9 mouse cellular contexts compared by ENCODE assay signal in genomic region chr6:6879371-6880325, GRCm38 (mm10). TPM values are rescaled to one million over a fixed set of nuclear protein-coding genes. Genes with fewer than 3 reads are reported as not detected.
DNase-seq lines count a peak whose midpoint lies in the region; ATAC-seq lines count a peak whose summit lies in the region.
"Had no signal": no experiment of that assay in that cellular context is flagged by ENCODE, and none has a peak within 500 bp of the region (broad histone marks: within the 10 kb centered on the region; RNA-seq: fewer than 3 reads in every experiment).

No protein-coding gene starts in this region.

- DNase-seq in intestine, embryonic 14.5 days (ENCODE audit: low spot score) = peak; percentile 76
- DNase-seq in ZHBTc4 (ENCODE audit: low read depth, low spot score) = peak; percentile 49
- peak; percentile 26 for DNase-seq in mesoderm, embryonic 11.5 days (ENCODE audit: low read depth, low spot score)
- DNase-seq in lung, adult 18-20 months = no peak
- no peak for DNase-seq in spleen, adult 18-20 months
- no peak for DNase-seq in spleen, postnatal 4 days (ENCODE audit: low spot score in 2 of 2)

- no peak overlapping the region for H3K9ac ChIP-seq in intestine, embryonic 14.5 days (ENCODE audit: low read length)
- H3K9ac ChIP-seq in intestine, embryonic 16.5 days (ENCODE audit: low read depth, low read length) = no peak overlapping the region
- H3K9ac ChIP-seq in embryonic facial prominence, embryonic 15.5 days = peak overlapping the region; percentile 56; the same call in 1 of the 2 replicates

- H3K4me1 ChIP-seq in intestine, embryonic 14.5 days (replicated peaks; ENCODE audit: control insufficient read depth, insufficient read depth, low read length) = peaks cover 7% of the 10 kb centered on the region
- peaks cover 7% of the 10 kb centered on the region for H3K4me1 ChIP-seq in intestine, embryonic 16.5 days (ENCODE audit: control insufficient read depth, insufficient read depth, low read length)
- peaks cover 40% of the 10 kb centered on the region for H3K4me1 ChIP-seq in embryonic facial prominence, embryonic 15.5 days

- 0 out of 2 replicates have a peak overlapping the region, but pooled peaks have one; percentile 4 for H3K4me3 ChIP-seq in intestine, embryonic 14.5 days (ENCODE audit: low read depth, low read length)
- H3K4me3 ChIP-seq in intestine, embryonic 16.5 days (ENCODE audit: low read length) = no peak overlapping the region
- H3K4me3 ChIP-seq in embryonic facial prominence, embryonic 15.5 days (replicated peaks) = peak overlapping the region; percentile 57

- H3K9me3 ChIP-seq in intestine, embryonic 14.5 days (ENCODE audit: control insufficient read depth, low read length) = no peaks in the 10 kb centered on the region
- no peaks in the 10 kb centered on the region for H3K9me3 ChIP-seq in intestine, embryonic 16.5 days (ENCODE audit: control insufficient read depth, low read length)
- no peaks in the 10 kb centered on the region for H3K9me3 ChIP-seq in embryonic facial prominence, embryonic 15.5 days (replicated peaks)

- H3K27me3 ChIP-seq in intestine, embryonic 14.5 days (replicated peaks; ENCODE audit: control insufficient read depth, insufficient read depth, low read length) = peaks cover 90% of the 10 kb centered on the region
- H3K27me3 ChIP-seq in intestine, embryonic 16.5 days (replicated peaks; ENCODE audit: control insufficient read depth, insufficient read depth, low read length) = peaks cover 82% of the 10 kb centered on the region
- peaks cover 86% of the 10 kb centered on the region for H3K27me3 ChIP-seq in embryonic facial prominence, embryonic 15.5 days

- no peak overlapping the region; the same call in 1 of the 2 replicates for H3K4me2 ChIP-seq in intestine, embryonic 14.5 days (ENCODE audit: low read length)
- no peak overlapping the region for H3K4me2 ChIP-seq in intestine, embryonic 16.5 days (ENCODE audit: low read depth, low read length)
- H3K4me2 ChIP-seq in embryonic facial prominence, embryonic 15.5 days (replicated peaks) = peak overlapping the region; percentile 80

- no peak overlapping the region for H3K27ac ChIP-seq in intestine, embryonic 14.5 days (ENCODE audit: low read depth)
- H3K27ac ChIP-seq in intestine, embryonic 16.5 days (ENCODE audit: low read length) = no peak overlapping the region
- H3K27ac ChIP-seq in embryonic facial prominence, embryonic 15.5 days (replicated peaks) = 0 out of 2 replicates have a peak overlapping the region, but pooled peaks have one; percentile 34

- 2% methylated on average over 44 of the region's 44 CpGs for WGBS in intestine, embryonic 14.5 days
- 3% methylated on average over 44 of the region's 44 CpGs for WGBS in intestine, embryonic 16.5 days
- WGBS in embryonic facial prominence, embryonic 15.5 days = 7% methylated on average over 44 of the region's 44 CpGs

- H3K36me3 ChIP-seq in intestine, embryonic 14.5 days (ENCODE audit: control insufficient read depth, insufficient read depth, low read length) = no peaks in the 10 kb centered on the region
- H3K36me3 ChIP-seq in intestine, embryonic 16.5 days (ENCODE audit: control insufficient read depth, insufficient read depth, low read length) = no peaks in the 10 kb centered on the region
- no peaks in the 10 kb centered on the region for H3K36me3 ChIP-seq in embryonic facial prominence, embryonic 15.5 days

- ATAC-seq in intestine, embryonic 14.5 days (replicated peaks; ENCODE audit: low FRiP score, low TSS enrichment, low read depth) = no peak
- no peak for ATAC-seq in intestine, embryonic 16.5 days
- ATAC-seq in embryonic facial prominence, embryonic 15.5 days (ENCODE audit: insufficient number of reproducible peaks, low FRiP score, low TSS enrichment, low read depth) = no peak

RNA-seq across cellular contexts. Expression of gene Dlx5, which starts 2.2 kb away (rescaled TPM):
- 2.4 and 2.8 TPM in 2 replicates for polyA plus RNA-seq in intestine, embryonic 14.5 days (2014; fragmentation: Nextera tagmentation; extraction: Ambion mirVana)
- 1.5 and 1.7 TPM in 2 replicates for polyA plus RNA-seq in intestine, embryonic 16.5 days (2015; fragmentation: Nextera tagmentation; extraction: Ambion mirVana)
- 46.9 and 56.0 TPM in 2 replicates for polyA plus RNA-seq in embryonic facial prominence, embryonic 15.5 days (2015; fragmentation: Nextera tagmentation; extraction: Ambion mirVana)
- polyA plus RNA-seq: spleen, adult 2 months had no signal

RNA-seq across cellular contexts. Expression of gene Dlx6, which starts 16.5 kb away (rescaled TPM):
- polyA plus RNA-seq in intestine, embryonic 14.5 days (2014; fragmentation: Nextera tagmentation; extraction: Ambion mirVana) = not detected in 2 replicates
- not detected in 2 replicates for polyA plus RNA-seq in intestine, embryonic 16.5 days (2015; fragmentation: Nextera tagmentation; extraction: Ambion mirVana)
- 2.7 and 3.2 TPM in 2 replicates for polyA plus RNA-seq in embryonic facial prominence, embryonic 15.5 days (2015; fragmentation: Nextera tagmentation; extraction: Ambion mirVana)
- polyA plus RNA-seq: spleen, adult 2 months had no signal

Comparison
In these comparisons a context has a peak if more than half of its experiments do, and no peak if none do; other contexts are left out.
1. DNase-seq: peak in intestine, embryonic 14.5 days (single experiment), ZHBTc4 (single experiment) and mesoderm, embryonic 11.5 days (single experiment); none in lung, adult 18-20 months (0 of 2), spleen, adult 18-20 months (0 of 2) and spleen, postnatal 4 days (0 of 2).
2. RNA of gene Dlx5, which starts 2.2 kb away (polyA plus RNA-seq): 46.9 to 56.0 TPM in embryonic facial prominence, embryonic 15.5 days; 2.4 to 2.8 TPM in intestine, embryonic 14.5 days and 1.5 to 1.7 TPM in intestine, embryonic 16.5 days; every median in the first group is over 10 times any median in the second.